Mouse (Mus musculus) lung, embryonic 15.5 days (tissue): ENCODE results near the gene Cd274. TPM values are rescaled to one million over a fixed set of nuclear protein-coding genes. Genes with fewer than 3 reads are reported as not detected.

Source experiments
- ATAC-seq: fragments of 200-750 bp; cut with Nextera tagmentation; 2 replicates; pipeline ENCODE4 v1.8.0; 2017; ENCODE audit warnings: moderate number of reproducible peaks, borderline replicate concordance; ENCODE audit not compliant: low FRiP score, low TSS enrichment; ENCODE audit errors: extremely low read depth
- H3K27ac ChIP-seq: fragments of 300-500 bp; sonication (generic); 2 replicates; pipeline ENCODE4 v1.5.1; 2015; ENCODE audit warnings: moderate library complexity, mild to moderate bottlenecking, inconsistent platforms
- H3K27me3 ChIP-seq: fragments of 300-500 bp; sonication (generic); 2 replicates; pipeline ENCODE4 v1.6.1; 2015; ENCODE audit warnings: inconsistent platforms
- H3K36me3 ChIP-seq: fragments of 300-500 bp; sonication (generic); 2 replicates; pipeline ENCODE4 v1.6.1; 2015; ENCODE audit warnings: inconsistent platforms
- H3K4me1 ChIP-seq: fragments of 300-500 bp; sonication (generic); 2 replicates; pipeline ENCODE4 v1.6.1; 2015; ENCODE audit warnings: inconsistent platforms
- H3K4me2 ChIP-seq: fragments of 300-500 bp; sonication (generic); 2 replicates; pipeline ENCODE4 v1.6.1; 2015; ENCODE audit warnings: inconsistent platforms, mild to moderate bottlenecking, moderate library complexity
- H3K4me3 ChIP-seq: fragments of 300-500 bp; sonication (generic); 2 replicates; pipeline ENCODE4 v1.5.1; 2015; ENCODE audit warnings: mild to moderate bottlenecking, inconsistent platforms
- H3K9ac ChIP-seq: fragments of 300-500 bp; sonication (generic); 2 replicates; pipeline ENCODE4 v1.6.1; 2015; ENCODE audit warnings: inconsistent platforms
- H3K9me3 ChIP-seq: fragments of 300-500 bp; sonication (generic); 2 replicates; pipeline ENCODE4 v1.6.1; 2016; ENCODE audit warnings: inconsistent platforms
- WGBS: fragments of 180-500 bp; shearing (Covaris S2); methylation state at CpG from one replicate; pipeline ENCODE4 v1.1.7; 2015; 5-methylcytosine and 5-hydroxymethylcytosine counted together
- polyA plus RNA-seq: library from polyadenylated mRNA; unstranded; fragments of >200 nt; fragmentation: Nextera tagmentation; extraction: Ambion mirVana; gene quantifications from 2 replicates; pipeline ENCODE4 v1.2.1, GENCODE M21; 2015

Cd274 gene
- polyA plus RNA-seq, 1 experiment from 2014 or later, result 0.74 TPM

GRCm38 (mm10) chr19:29366226-29366968 lies 858 bp upstream of the Cd274 start:
- Histone ChIP-seq H3K9ac (peak overlapping the region; percentile 16; the same call in 1 of the 2 replicates), H3K27me3 (no peaks in the 10 kb centered on the region), H3K4me1 (peaks cover 13% of the 10 kb centered on the region), H3K36me3 (no peaks in the 10 kb centered on the region), H3K27ac (0 out of 2 replicates have a peak overlapping the region, but pooled peaks have one; percentile 24), H3K4me3 (peak overlapping the region; percentile 62), H3K9me3 (no peaks in the 10 kb centered on the region), H3K4me2 (peak overlapping the region; percentile 78)
- no peak for ATAC-seq
- WGBS, result 48% methylated on average over 20 of the region's 20 CpGs

- Histone ChIP-seq H3K27me3 (no peaks in the 10 kb centered on the region), H3K4me2 (no peak overlapping the region), H3K27ac (no peak overlapping the region), H3K36me3 (no peaks in the 10 kb centered on the region), H3K4me1 (peaks cover 7% of the 10 kb centered on the region), H3K9ac (no peak overlapping the region), H3K9me3 (no peaks in the 10 kb centered on the region), H3K4me3 (no peak overlapping the region)
- 84% methylated on average over 2 of the region's 2 CpGs for WGBS
- no peak for ATAC-seq
These were observed 786 bp downstream of the Cd274 start for GRCm38 (mm10) chr19:29368041-29368440.

GRCm38 (mm10) chr19:29368671-29369309 lies 1.5 kb downstream of the Cd274 start:
- H3K9me3 ChIP-seq, result no peaks in the 10 kb centered on the region
- H3K27me3 ChIP-seq, result no peaks in the 10 kb centered on the region
- WGBS, result 73% methylated on average over 3 of the region's 3 CpGs
- H3K36me3 ChIP-seq, result no peaks in the 10 kb centered on the region
- H3K9ac ChIP-seq, result no peak overlapping the region
- no peak overlapping the region for H3K27ac ChIP-seq
- no peak for ATAC-seq
- H3K4me3 ChIP-seq, result no peak overlapping the region
- no peak overlapping the region for H3K4me2 ChIP-seq
- H3K4me1 ChIP-seq, result peaks cover 7% of the 10 kb centered on the region

- no peak overlapping the region for H3K27ac ChIP-seq
- no peaks in the 10 kb centered on the region for H3K9me3 ChIP-seq
- no peak overlapping the region for H3K9ac ChIP-seq
- no peak overlapping the region for H3K4me3 ChIP-seq
- peaks cover 7% of the 10 kb centered on the region for H3K4me1 ChIP-seq
- WGBS, result 53% methylated on average over 12 of the region's 12 CpGs
- no peaks in the 10 kb centered on the region for H3K27me3 ChIP-seq
- H3K36me3 ChIP-seq, result no peaks in the 10 kb centered on the region
- no peak for ATAC-seq
- H3K4me2 ChIP-seq, result no peak overlapping the region
These were observed 2.9 kb downstream of the Cd274 start for GRCm38 (mm10) chr19:29370112-29370511.

- ATAC-seq, result no peak
- no peak overlapping the region for H3K4me2 ChIP-seq
- H3K27me3 ChIP-seq, result no peaks in the 10 kb centered on the region
- no peak overlapping the region for H3K4me3 ChIP-seq
- H3K36me3 ChIP-seq, result no peaks in the 10 kb centered on the region
- peaks cover 7% of the 10 kb centered on the region for H3K4me1 ChIP-seq
- no peak overlapping the region for H3K9ac ChIP-seq
- H3K27ac ChIP-seq, result no peak overlapping the region
- 84% methylated on average over 7 of the region's 7 CpGs for WGBS
- H3K9me3 ChIP-seq, result no peaks in the 10 kb centered on the region
These were observed 3.5 kb downstream of the Cd274 start for GRCm38 (mm10) chr19:29370545-29371283.

GRCm38 (mm10) chr19:29371284-29372081 lies 4.2 kb downstream of the Cd274 start:
- 62% methylated on average over 18 of the region's 18 CpGs for WGBS
- Histone ChIP-seq H3K4me2 (peak overlapping the region; percentile 27), H3K4me3 (peak overlapping the region; percentile 5; the same call in 1 of the 2 replicates), H3K27ac (no peak overlapping the region), H3K9me3 (no peaks in the 10 kb centered on the region), H3K9ac (no peak overlapping the region), H3K36me3 (no peaks in the 10 kb centered on the region), H3K4me1 (peaks cover 7% of the 10 kb centered on the region), H3K27me3 (no peaks in the 10 kb centered on the region)
- no peak for ATAC-seq

GRCm38 (mm10) chr19:29372138-29372537 lies 4.9 kb downstream of the Cd274 start:
- Histone ChIP-seq H3K4me2 (peak overlapping the region; percentile 27), H3K4me3 (peak overlapping the region; percentile 5; the same call in 1 of the 2 replicates), H3K9ac (no peak overlapping the region), H3K27ac (no peak overlapping the region), H3K27me3 (no peaks in the 10 kb centered on the region), H3K9me3 (no peaks in the 10 kb centered on the region), H3K36me3 (no peaks in the 10 kb centered on the region), H3K4me1 (peaks cover 4% of the 10 kb centered on the region; the same call in 1 of the 2 replicates)
- WGBS, result 63% methylated on average over 4 of the region's 4 CpGs
- no peak for ATAC-seq

- Histone ChIP-seq H3K27ac (no peak overlapping the region), H3K9ac (no peak overlapping the region), H3K9me3 (no peaks in the 10 kb centered on the region), H3K27me3 (no peaks in the 10 kb centered on the region), H3K4me1 (peaks cover under 1% of the 10 kb centered on the region; the same call in 1 of the 2 replicates), H3K36me3 (no peaks in the 10 kb centered on the region), H3K4me3 (no peak overlapping the region), H3K4me2 (no peak overlapping the region)
- ATAC-seq, result no peak
- 82% methylated on average over 3 of the region's 3 CpGs for WGBS
These were observed 5.4 kb downstream of the Cd274 start for GRCm38 (mm10) chr19:29372621-29373020.

- Histone ChIP-seq H3K36me3 (no peaks in the 10 kb centered on the region), H3K9me3 (no peaks in the 10 kb centered on the region), H3K4me2 (peak overlapping the region; percentile 49), H3K4me1 (no peaks in the 10 kb centered on the region), H3K9ac (no peak overlapping the region), H3K4me3 (no peak overlapping the region), H3K27me3 (no peaks in the 10 kb centered on the region), H3K27ac (no peak overlapping the region)
- ATAC-seq, result no peak
- WGBS, result 24% methylated on average over 11 of the region's 11 CpGs
These were observed 6.2 kb downstream of the Cd274 start for GRCm38 (mm10) chr19:29373438-29373837.

GRCm38 (mm10) chr19:29374947-29375346 lies 7.7 kb downstream of the Cd274 start:
- H3K4me3 ChIP-seq, result no peak overlapping the region
- no peaks in the 10 kb centered on the region for H3K36me3 ChIP-seq
- H3K9ac ChIP-seq, result no peak overlapping the region
- no peaks in the 10 kb centered on the region for H3K9me3 ChIP-seq
- no peak for ATAC-seq
- H3K4me2 ChIP-seq, result no peak overlapping the region
- no peaks in the 10 kb centered on the region for H3K27me3 ChIP-seq
- no peaks in the 10 kb centered on the region for H3K4me1 ChIP-seq
- H3K27ac ChIP-seq, result no peak overlapping the region
- 89% methylated on average over 9 of the region's 9 CpGs for WGBS

- Histone ChIP-seq H3K9ac (no peak overlapping the region), H3K4me3 (no peak overlapping the region), H3K27me3 (no peaks in the 10 kb centered on the region), H3K4me2 (no peak overlapping the region), H3K27ac (no peak overlapping the region), H3K4me1 (no peaks in the 10 kb centered on the region), H3K9me3 (no peaks in the 10 kb centered on the region), H3K36me3 (no peaks in the 10 kb centered on the region)
- 79% methylated on average over 3 of the region's 3 CpGs for WGBS
- ATAC-seq, result no peak
These were observed 9.1 kb downstream of the Cd274 start for GRCm38 (mm10) chr19:29376382-29376781.
